In genomic region chr2:24367895-24368261, GRCm38 (mm10) we compare ENCODE assay signal across 10 mouse cellular contexts. TPM values are rescaled to one million over a fixed set of nuclear protein-coding genes. Genes with fewer than 3 reads are reported as not detected.
DNase-seq lines count a peak whose midpoint lies in the region; ATAC-seq lines count a peak whose summit lies in the region.
"Had no signal": no experiment of that assay in that cellular context is flagged by ENCODE, and none has a peak within 500 bp of the region (broad histone marks: within the 10 kb centered on the region; RNA-seq: fewer than 3 reads in every experiment).

No protein-coding gene starts in this region.

- 0 out of 2 replicates have a peak, but pooled peaks cover 5% of the 10 kb centered on the region for H3K4me1 ChIP-seq in kidney, embryonic 14.5 days (ENCODE audit: control insufficient read depth, insufficient read depth, low read length)
- H3K4me1 ChIP-seq in embryonic facial prominence, embryonic 11.5 days (ENCODE audit: control insufficient read depth, insufficient read depth, low read length) = no peaks in the 10 kb centered on the region
- no peaks in the 10 kb centered on the region; the same call in 1 of the 2 replicates for H3K4me1 ChIP-seq in hindbrain, embryonic 16.5 days (ENCODE audit: control insufficient read depth, insufficient read depth, low read depth, low read length)
- H3K4me1 ChIP-seq in midbrain, embryonic 14.5 days (ENCODE audit: control insufficient read depth, insufficient read depth, low read length) = no peaks in the 10 kb centered on the region

- H3K27me3 ChIP-seq in kidney, embryonic 14.5 days (ENCODE audit: control insufficient read depth, insufficient read depth, low read length) = no peaks in the 10 kb centered on the region
- H3K27me3 ChIP-seq in embryonic facial prominence, embryonic 11.5 days (ENCODE audit: control insufficient read depth, insufficient read depth, low read length) = no peaks in the 10 kb centered on the region
- peaks cover 2% of the 10 kb centered on the region for H3K27me3 ChIP-seq in hindbrain, embryonic 16.5 days (replicated peaks; ENCODE audit: control insufficient read depth, insufficient read depth, low read length)
- peaks cover 7% of the 10 kb centered on the region; the same call in 1 of the 2 replicates for H3K27me3 ChIP-seq in midbrain, embryonic 14.5 days (ENCODE audit: control insufficient read depth, insufficient read depth, low read length)

- peak; percentile 5; the same call in 1 of the 2 replicates for ATAC-seq in kidney, embryonic 14.5 days (ENCODE audit: low FRiP score, low TSS enrichment)
- ATAC-seq in embryonic facial prominence, embryonic 11.5 days (replicated peaks; ENCODE audit: insufficient number of reproducible peaks, low FRiP score, low TSS enrichment, low read depth) = no peak
- ATAC-seq in hindbrain, embryonic 16.5 days = no peak
- ATAC-seq in midbrain, embryonic 14.5 days (ENCODE audit: low FRiP score, low TSS enrichment) = no peak
- ATAC-seq in CD4-positive, CD25-positive, alpha-beta regulatory T cell, adult 4 months = no peak
- ATAC-seq: Patski had no signal

- H3K36me3 ChIP-seq in kidney, embryonic 14.5 days (ENCODE audit: control insufficient read depth, insufficient read depth, low read length) = no peaks in the 10 kb centered on the region
- no peaks in the 10 kb centered on the region for H3K36me3 ChIP-seq in embryonic facial prominence, embryonic 11.5 days (replicated peaks; ENCODE audit: control insufficient read depth, insufficient read depth, low read depth, low read length)
- H3K36me3 ChIP-seq in hindbrain, embryonic 16.5 days (ENCODE audit: control insufficient read depth, insufficient read depth, low read length) = no peaks in the 10 kb centered on the region
- H3K36me3 ChIP-seq in midbrain, embryonic 14.5 days (ENCODE audit: control insufficient read depth, insufficient read depth, low read length) = no peaks in the 10 kb centered on the region

- H3K4me2 ChIP-seq in kidney, embryonic 14.5 days (replicated peaks; ENCODE audit: low read depth, low read length) = peak overlapping the region; percentile 68
- H3K4me2 ChIP-seq in embryonic facial prominence, embryonic 11.5 days (ENCODE audit: low read depth, low read length) = peak overlapping the region; percentile 71
- H3K4me2 ChIP-seq in hindbrain, embryonic 16.5 days (ENCODE audit: low read length) = peak overlapping the region; percentile 96
- H3K4me2 ChIP-seq in midbrain, embryonic 14.5 days (ENCODE audit: low read length) = peak overlapping the region; percentile 80

- H3K4me3 ChIP-seq in kidney, embryonic 14.5 days (ENCODE audit: low read length) = peak overlapping the region; percentile 34; the same call in 1 of the 2 replicates
- no peak overlapping the region for H3K4me3 ChIP-seq in embryonic facial prominence, embryonic 11.5 days (ENCODE audit: low read depth, low read length)
- H3K4me3 ChIP-seq in hindbrain, embryonic 16.5 days (ENCODE audit: low read length) = peak overlapping the region; percentile 56
- H3K4me3 ChIP-seq in midbrain, embryonic 14.5 days (replicated peaks; ENCODE audit: low read depth, low read length) = peak overlapping the region; percentile 44
- H3K4me3 ChIP-seq: myocyte had no signal

- H3K9ac ChIP-seq in kidney, embryonic 14.5 days (ENCODE audit: low read depth, low read length) = peak overlapping the region; percentile 47; the same call in 1 of the 2 replicates
- no peak overlapping the region for H3K9ac ChIP-seq in embryonic facial prominence, embryonic 11.5 days (replicated peaks; ENCODE audit: low read length)
- no peak overlapping the region; the same call in 1 of the 2 replicates for H3K9ac ChIP-seq in hindbrain, embryonic 16.5 days (ENCODE audit: low read depth, low read length)
- no peak overlapping the region for H3K9ac ChIP-seq in midbrain, embryonic 14.5 days (replicated peaks; ENCODE audit: low read length)

- intact Hi-C loops in left cerebral cortex, postnatal 10 days (cut with DNase I) = no loop called here

- no peak for DNase-seq in kidney, adult 18-20 months
- DNase-seq in embryonic facial prominence, embryonic 11.5 days (ENCODE audit: low spot score) = no peak
- no peak for DNase-seq in midbrain, embryonic 14.5 days
- DNase-seq in left cerebral cortex, postnatal 10 days (ENCODE audit: extremely low spot score in 1 of 2, low spot score in 2 of 2) = no peak
- no peak for DNase-seq in layer of hippocampus, adult 11-12 months (ENCODE audit: low spot score)

- H3K27ac ChIP-seq in kidney, embryonic 14.5 days (ENCODE audit: low read depth, low read length) = no peak overlapping the region
- H3K27ac ChIP-seq in embryonic facial prominence, embryonic 11.5 days (replicated peaks; ENCODE audit: low read depth, low read length) = no peak overlapping the region
- H3K27ac ChIP-seq in hindbrain, embryonic 16.5 days (ENCODE audit: low read depth, low read length) = no peak overlapping the region
- no peak overlapping the region for H3K27ac ChIP-seq in midbrain, embryonic 14.5 days (replicated peaks; ENCODE audit: low read depth, low read length)

- 62% methylated on average over 4 of the region's 4 CpGs for WGBS in kidney, embryonic 14.5 days
- WGBS in embryonic facial prominence, embryonic 11.5 days = 67% methylated on average over 4 of the region's 4 CpGs
- 73% methylated on average over 4 of the region's 4 CpGs for WGBS in hindbrain, embryonic 16.5 days
- WGBS in midbrain, embryonic 14.5 days = 75% methylated on average over 4 of the region's 4 CpGs

- H3K9me3 ChIP-seq in kidney, embryonic 14.5 days (ENCODE audit: control insufficient read depth, low read length) = no peaks in the 10 kb centered on the region
- no peaks in the 10 kb centered on the region for H3K9me3 ChIP-seq in embryonic facial prominence, embryonic 11.5 days (replicated peaks; ENCODE audit: control insufficient read depth, low read length)
- H3K9me3 ChIP-seq in hindbrain, embryonic 16.5 days (ENCODE audit: control insufficient read depth, low read length) = no peaks in the 10 kb centered on the region
- H3K9me3 ChIP-seq in midbrain, embryonic 14.5 days (ENCODE audit: control insufficient read depth, low read length) = no peaks in the 10 kb centered on the region

RNA-seq across cellular contexts. Expression of gene Psd4, which starts 0.5 kb away (rescaled TPM):
- 1.1 and 4.6 TPM in 2 replicates for polyA plus RNA-seq in kidney, embryonic 14.5 days (2014; fragmentation: Nextera tagmentation; extraction: Ambion mirVana)
- polyA plus RNA-seq in embryonic facial prominence, embryonic 11.5 days (2014; fragmentation: Nextera tagmentation; extraction: Ambion mirVana) = 1.3 and 1.6 TPM in 2 replicates
- 1.5 and 2.3 TPM in 2 replicates for polyA plus RNA-seq in hindbrain, embryonic 16.5 days (2015; fragmentation: Nextera tagmentation; extraction: Ambion mirVana)
- polyA plus RNA-seq in midbrain, embryonic 14.5 days (2014; fragmentation: Nextera tagmentation; extraction: Ambion mirVana) = 0.07 and 0.18 TPM in 2 replicates
- 100 to 1,000 TPM in 1 of 2 experiments, 10 to 100 TPM in 1; 86.5 to 142 TPM for polyA plus RNA-seq in CD4-positive, CD25-positive, alpha-beta regulatory T cell, adult 4 months (2017; shearing (Covaris generic))
- total RNA-seq in left cerebral cortex, postnatal 10 days (2021) = 1 to 10 TPM in 1 of 2 experiments, under 1 TPM in 1; 0.67 to 2.0 TPM
- polyA plus RNA-seq: myocyte had no signal

RNA-seq across cellular contexts. Expression of gene Il1rn, which starts 31.2 kb away (rescaled TPM):
- polyA plus RNA-seq in kidney, embryonic 14.5 days (2014; fragmentation: Nextera tagmentation; extraction: Ambion mirVana) = 0.60 and 1.5 TPM in 2 replicates
- polyA plus RNA-seq in embryonic facial prominence, embryonic 11.5 days (2014; fragmentation: Nextera tagmentation; extraction: Ambion mirVana) = not detected in 2 replicates
- polyA plus RNA-seq in hindbrain, embryonic 16.5 days (2015; fragmentation: Nextera tagmentation; extraction: Ambion mirVana) = 0.08 TPM in 1 of 2 replicates, not detected in the other
- 1.7 TPM in 1 of 2 replicates, not detected in the other for polyA plus RNA-seq in midbrain, embryonic 14.5 days (2014; fragmentation: Nextera tagmentation; extraction: Ambion mirVana)
- 1 to 10 TPM; 1.9 to 4.8 TPM for polyA plus RNA-seq in CD4-positive, CD25-positive, alpha-beta regulatory T cell, adult 4 months (2017; shearing (Covaris generic))
- total RNA-seq in left cerebral cortex, postnatal 10 days (2021) = not detected

Comparison
In these comparisons a context has a peak if more than half of its experiments do, and no peak if none do; other contexts are left out.
1. RNA of gene Psd4, which starts 0.5 kb away (polyA plus RNA-seq): 86.5 to 142 TPM in CD4-positive, CD25-positive, alpha-beta regulatory T cell, adult 4 months; 1.1 to 4.6 TPM in kidney, embryonic 14.5 days, 1.5 to 2.3 TPM in hindbrain, embryonic 16.5 days, 1.3 to 1.6 TPM in embryonic facial prominence, embryonic 11.5 days and 0.07 to 0.18 TPM in midbrain, embryonic 14.5 days; every median in the first group is over 10 times any median in the second.
2. Peak in every context shown above with its lines, with median percentiles within 50 percentile points of each other: H3K4me2 ChIP-seq.